Mouse (Mus musculus) T-helper 17 cell (primary cell): ENCODE measurements at regions not wholly inside any gene's neighbourhood (a gene's known extent, or its start where the extent isn't known, plus 50 kb on each side); places are given as distances from the start of the nearest gene placed in this dataset.
"Not testable (repeated sequence)": the region's sequence is repeated elsewhere in the genome, so short reads cannot be mapped to it uniquely, and the experiment has no call there.

Experiments used
- in situ Hi-C, 2 experiments: fragments of 300-600 bp; cut with MboI, MseI; formaldehyde crosslinking; loops; 1 replicate in 1 of 2; 2 replicates in 1 of 2; pipeline ENCODE4 v1.15.1; 2025; ENCODE audit warnings: high pct_unique_total_duplicates in 2 of 2

- in situ Hi-C loops = loop anchor here in 1 of 2 experiments (5.0 kb wide), 1 partner anchor 77 kb away; no protein-coding TSS in a partner anchor
Measured at GRCm38 (mm10) chr12:74825664-74826063, 351.5 kb downstream of the Kcnh5 start.

GRCm38 (mm10) chr12:74824735-74825494 lies 352.2 kb downstream of the Kcnh5 start:
- in situ Hi-C loops = loop anchor here in 1 of 2 experiments (5.0 kb wide), 1 partner anchor 77 kb away; no protein-coding TSS in a partner anchor

DNA sequence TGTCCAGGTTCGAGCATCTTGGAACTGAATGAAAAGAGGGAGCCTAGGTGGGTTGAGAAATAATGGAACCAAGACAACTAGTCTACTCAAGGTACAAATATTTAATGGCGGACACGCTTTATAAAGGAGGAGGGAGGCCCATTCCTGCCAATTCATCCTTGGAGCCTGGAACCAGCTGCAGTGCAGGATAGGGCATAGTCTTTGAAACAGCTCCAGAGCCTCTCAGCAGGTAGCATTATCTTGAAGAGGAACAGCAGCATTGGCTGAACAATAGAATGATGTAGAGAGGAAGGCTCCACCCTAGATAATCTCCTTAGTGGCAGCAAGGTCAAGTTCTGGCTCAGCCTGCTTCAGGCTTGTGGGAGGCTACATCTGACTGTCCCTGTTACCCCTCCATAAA lies 361.0 kb downstream of the Kcnh5 start:
- in situ Hi-C loops = not testable (repeated sequence)

GRCm38 (mm10) chr12:74808571-74808970 lies 368.6 kb downstream of the Kcnh5 start:
- in situ Hi-C loops = loop anchor here in 1 of 2 experiments (5.0 kb wide), 1 partner anchor 84 kb away; no protein-coding TSS in a partner anchor

DNA sequence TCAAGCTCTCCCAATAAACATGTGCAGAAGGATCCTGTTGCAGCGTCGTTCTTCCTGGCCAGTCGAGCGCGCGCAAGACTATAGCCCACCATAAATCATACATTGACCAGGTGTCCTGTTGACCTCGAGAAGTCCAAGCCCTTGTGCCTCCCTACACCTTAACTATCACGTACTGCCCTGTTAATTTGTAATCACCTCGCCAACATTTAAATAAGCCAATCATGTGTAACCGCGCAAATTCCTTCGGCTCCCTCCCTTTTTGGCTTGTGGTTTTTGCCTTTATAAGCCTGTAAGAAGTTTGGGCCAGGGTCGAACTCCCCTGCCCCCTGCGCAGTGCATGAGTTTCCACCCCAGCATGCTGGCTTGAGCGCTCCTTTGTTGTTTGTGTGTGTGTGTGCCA lies 369.2 kb downstream of the Kcnh5 start:
- in situ Hi-C loops = loop anchor here in 1 of 2 experiments (5.0 kb wide), 1 partner anchor 84 kb away; no protein-coding TSS in a partner anchor

DNA sequence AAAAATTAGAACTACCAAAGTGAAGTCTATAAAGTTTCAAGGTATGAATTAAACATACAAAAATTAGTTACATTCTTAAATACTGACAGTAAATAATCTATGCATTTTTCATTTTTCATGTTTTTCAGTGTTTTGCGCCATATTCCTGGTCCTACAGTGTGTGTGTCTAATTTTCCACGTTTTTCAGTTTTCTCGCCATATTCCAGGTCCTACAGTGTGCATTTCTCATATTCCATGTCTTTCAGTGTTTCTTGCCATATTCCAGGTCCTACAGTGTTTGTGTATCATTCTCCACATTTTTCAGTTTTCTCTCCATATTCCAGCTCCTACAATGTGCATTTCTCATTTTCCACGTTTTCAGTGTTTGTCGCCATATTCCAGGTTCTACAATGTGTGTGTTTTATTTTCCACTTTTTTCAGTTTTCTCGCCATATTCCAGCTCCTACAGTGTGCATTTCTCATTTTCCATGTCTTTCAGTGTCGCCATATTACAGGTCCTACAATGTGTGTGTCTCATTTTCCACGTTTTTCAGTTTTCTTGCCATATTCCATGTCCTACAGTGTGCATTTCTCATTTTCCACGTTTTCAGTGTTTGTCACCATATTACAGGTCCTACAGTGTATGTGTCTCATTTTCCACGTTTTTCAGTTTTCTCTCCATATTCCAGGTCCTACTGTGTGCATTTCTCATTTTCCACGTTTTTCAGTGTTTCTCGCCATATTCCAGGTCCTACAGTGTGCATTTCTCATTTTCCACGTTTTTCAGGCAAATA lies 373.2 kb downstream of the Kcnh5 start:
- in situ Hi-C loops = no loop called here

DNA sequence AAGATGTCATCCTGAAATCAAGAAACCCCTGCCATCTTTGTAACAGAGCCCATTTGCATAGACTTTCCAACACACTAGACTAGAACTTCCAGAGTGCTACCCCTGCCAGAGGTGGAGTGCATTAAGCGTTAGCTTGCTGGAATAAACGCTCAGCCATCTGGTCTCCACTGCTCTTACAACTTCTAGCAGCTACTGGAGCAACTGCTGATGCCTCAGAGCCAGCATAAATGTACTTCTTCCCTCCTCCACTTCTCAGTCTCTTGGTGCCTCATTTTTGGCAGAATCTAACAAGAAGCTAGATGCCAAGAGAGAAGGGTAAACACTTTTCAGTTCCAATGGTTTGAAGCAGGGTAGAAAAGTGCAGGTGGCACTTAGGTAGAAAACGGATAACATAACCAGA lies 385.1 kb downstream of the Kcnh5 start:
- in situ Hi-C loops = no loop called here

DNA sequence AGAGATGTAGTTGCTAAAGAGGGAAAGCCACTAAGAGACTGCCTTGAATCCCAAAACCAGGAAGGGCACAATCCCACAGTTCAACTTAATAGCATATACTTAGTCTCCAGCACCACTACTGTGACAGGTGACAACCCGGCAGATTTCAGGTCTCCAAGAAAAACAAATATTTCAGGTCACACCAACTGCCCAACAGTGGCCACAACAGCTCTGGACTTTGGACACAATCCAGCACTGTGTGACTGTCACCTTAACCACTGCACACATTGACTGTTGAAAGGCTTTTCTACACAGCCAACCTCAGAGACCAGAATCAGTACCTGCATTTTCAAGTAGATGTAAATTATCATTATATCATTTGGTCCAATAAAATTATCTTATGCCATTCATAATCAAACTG lies 414.8 kb downstream of the Kcnh5 start:
- in situ Hi-C loops = no loop called here

- in situ Hi-C loops = no loop called here
Measured at GRCm38 (mm10) chr12:74745051-74745450, 428.9 kb upstream of the Gm11042 start.

DNA sequence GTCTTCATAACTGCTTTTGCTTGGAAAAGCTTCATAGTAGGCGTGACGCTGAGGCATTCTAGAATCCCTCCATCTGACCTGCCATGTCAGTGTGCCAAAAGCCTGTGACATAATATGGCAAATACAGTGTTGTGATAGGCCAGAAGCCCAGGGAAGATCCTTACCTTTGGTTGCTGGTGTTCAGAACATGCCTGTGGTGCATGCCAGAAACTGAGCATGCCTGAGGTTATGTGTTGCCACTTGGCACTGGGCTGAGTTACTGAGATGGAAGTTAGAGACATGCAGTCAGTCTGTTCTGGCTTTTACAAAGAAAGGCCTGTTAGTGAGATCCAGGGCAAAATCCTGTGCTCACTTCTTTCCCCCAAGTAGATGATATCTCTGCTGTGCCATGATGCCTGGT lies 412.7 kb upstream of the Gm11042 start:
- in situ Hi-C loops = no loop called here

GRCm38 (mm10) chr12:74679149-74679548 lies 363.0 kb upstream of the Gm11042 start:
- in situ Hi-C loops = loop anchor here in 1 of 2 experiments (10.0 kb wide), 1 partner anchor 1246 kb away; no protein-coding TSS in a partner anchor

GRCm38 (mm10) chr12:74677835-74678234 lies 361.6 kb upstream of the Gm11042 start:
- in situ Hi-C loops = loop anchor here in 1 of 2 experiments (10.0 kb wide), 1 partner anchor 1247 kb away; no protein-coding TSS in a partner anchor

- in situ Hi-C loops = no loop called here
Measured at GRCm38 (mm10) chr12:74658406-74658805, 342.2 kb upstream of the Gm11042 start.

- in situ Hi-C loops = no loop called here
Measured at GRCm38 (mm10) chr12:74657036-74657648, 340.9 kb upstream of the Gm11042 start.

- in situ Hi-C loops = no loop called here
Measured at GRCm38 (mm10) chr12:74651256-74651655, 335.1 kb upstream of the Gm11042 start.

GRCm38 (mm10) chr12:74632827-74633226 lies 316.6 kb upstream of the Gm11042 start:
- in situ Hi-C loops = no loop called here

- in situ Hi-C loops = no loop called here
Measured at GRCm38 (mm10) chr12:74595208-74595607, 279.0 kb upstream of the Gm11042 start.

- in situ Hi-C loops = loop anchor here (10.0 to 25.0 kb wide), 2 partner anchors 730 to 808 kb away; no protein-coding TSS in a partner anchor
Measured at GRCm38 (mm10) chr12:74554599-74554998, 238.4 kb upstream of the Gm11042 start.

- in situ Hi-C loops = no loop called here
Measured at GRCm38 (mm10) chr12:74544172-74544571, 228.0 kb upstream of the Gm11042 start.

DNA sequence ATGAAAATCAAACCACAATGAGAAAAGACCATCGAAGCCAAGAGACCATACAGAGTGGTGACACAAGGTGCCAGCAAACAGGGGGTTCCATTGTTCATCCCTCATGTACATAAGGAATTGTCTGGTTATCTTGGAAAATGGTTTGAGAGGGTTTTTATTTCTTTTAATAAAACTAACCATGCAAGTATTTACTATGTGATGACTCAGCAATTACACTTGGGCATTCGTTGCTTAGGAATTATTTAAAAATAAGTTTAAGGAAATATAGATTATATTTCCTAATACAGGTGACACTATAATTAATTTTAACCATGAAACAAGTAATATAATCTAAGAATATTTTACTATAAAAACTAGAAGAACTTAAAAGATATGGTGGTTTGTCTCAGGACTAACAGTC lies 218.7 kb upstream of the Gm11042 start:
- in situ Hi-C loops = loop anchor here in 1 of 2 experiments (10.0 kb wide), 1 partner anchor 840 kb away; no protein-coding TSS in a partner anchor

GRCm38 (mm10) chr12:74528983-74529566 lies 212.9 kb upstream of the Gm11042 start:
- in situ Hi-C loops = no loop called here
